Mouse (Mus musculus): ENCODE results near the gene Ndufb11.

- no peak for TF ChIP-seq CTCF (IDR thresholded peaks at IDR 0.05; ENCODE audit: borderline replicate concordance, control insufficient read depth, extremely low read depth, insufficient read depth, low read length, poor library complexity)
- TF ChIP-seq POLR2A (IDR thresholded peaks at IDR 0.05; ENCODE audit: control insufficient read depth, extremely low read depth, insufficient read depth, low read length, poor library complexity): no peak
Observed at GRCm38 (mm10) chrX:20617903-20618399, 532 bp upstream of the Ndufb11 start.

All from thymus, adult 2 months (tissue).